Mouse (Mus musculus): ENCODE results near the gene Cyth2. TPM values are rescaled to one million over a fixed set of nuclear protein-coding genes. Genes with fewer than 3 reads are reported as not detected.

The Cyth2 gene
- total and polyA plus RNA-seq, 3 experiments: 25.6 to 59.4 (median 59.1) TPM

DNA sequence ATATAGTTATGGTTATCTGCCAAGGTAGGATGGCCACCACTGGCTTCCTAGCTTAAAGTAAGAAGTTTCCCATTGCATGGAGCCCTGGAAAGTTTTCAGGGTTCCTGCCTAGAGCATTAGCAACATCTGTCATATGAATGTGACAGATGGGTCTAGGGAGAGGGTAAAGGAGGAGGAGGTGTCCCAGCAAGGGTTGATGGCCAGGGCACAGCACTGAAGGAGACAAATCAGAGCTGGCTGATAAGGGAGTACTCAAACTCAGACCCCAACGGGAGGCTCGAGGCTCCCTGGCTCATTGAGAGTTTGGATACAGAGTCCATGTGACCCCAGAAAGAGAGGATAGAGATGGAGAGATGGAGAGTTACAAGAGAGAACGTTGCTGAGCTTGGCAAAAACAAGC is 36.3 kb upstream of the Cyth2 start:
- no peak overlapping the region for H3K4me3 ChIP-seq (replicated peaks in 1 of 3; ENCODE audit: low read depth in 2 of 3, low read length in 2 of 3, poor library complexity in 1 of 3)
- dilution Hi-C loops (cut with MboI; ENCODE audit: extremely low pct_ligation_motif_present, extremely low pct_unique_long_range_greater_than_20kb, low sequenced_read_pairs): no loop called here
- H3K4me2 ChIP-seq (ENCODE audit: insufficient read depth, low read depth, poor library complexity, severe bottlenecking): no peak overlapping the region
- TF ChIP-seq ELF1 (IDR thresholded peaks at IDR 0.05; ENCODE audit: low read depth, low read length) (no peak), CHD2 (IDR thresholded peaks at IDR 0.05; ENCODE audit: low read length) (no peak), IRF4 (IDR thresholded peaks at IDR 0.05; ENCODE audit: low read depth, low read length) (no peak), JUND (conservative IDR thresholded peaks at IDR 0.05; ENCODE audit: low read depth, low read length) (no peak), JUN (IDR thresholded peaks at IDR 0.05; ENCODE audit: insufficient read depth, low read depth, low read length) (no peak), USF1 (IDR thresholded peaks at IDR 0.05; ENCODE audit: low read depth, low read length) (no peak), USF2 (conservative IDR thresholded peaks at IDR 0.05; ENCODE audit: low read depth, low read length) (no peak), KAT2A (IDR thresholded peaks at IDR 0.05; ENCODE audit: insufficient replicate concordance, low read length) (no peak)
- no peaks in the 10 kb centered on the region for H3K9me3 ChIP-seq (replicated peaks; ENCODE audit: low read length)
- H3K36me3 ChIP-seq (replicated peaks in 1 of 2; ENCODE audit: control insufficient read depth in 1 of 2, insufficient read depth in 1 of 2, low read length in 1 of 2): no peaks in the 10 kb centered on the region
- no peak overlapping the region for H3K27ac ChIP-seq (ENCODE audit: insufficient read depth, low read depth)
- H3K27me3 ChIP-seq (replicated peaks): peaks cover 19% of the 10 kb centered on the region
- H3K4me1 ChIP-seq (ENCODE audit: control insufficient read depth in 1 of 2, insufficient read depth in 2 of 2): no peaks in the 10 kb centered on the region; a peak in 1 of 4 replicates
- in situ Hi-C loops (cut with MboI; ENCODE audit: low pct_ligation_motif_present, low pct_unique_long_range_greater_than_20kb, low sequenced_read_pairs): no loop called here
- no peak overlapping the region for H3K9ac ChIP-seq (ENCODE audit: insufficient read depth, low read depth)
- H3K79me2 ChIP-seq (replicated peaks; ENCODE audit: control insufficient read depth, extremely low read depth, insufficient read depth, poor library complexity, severe bottlenecking): no peaks in the 10 kb centered on the region
- DNase-seq (ENCODE audit: extremely low read depth): no peak

DNA sequence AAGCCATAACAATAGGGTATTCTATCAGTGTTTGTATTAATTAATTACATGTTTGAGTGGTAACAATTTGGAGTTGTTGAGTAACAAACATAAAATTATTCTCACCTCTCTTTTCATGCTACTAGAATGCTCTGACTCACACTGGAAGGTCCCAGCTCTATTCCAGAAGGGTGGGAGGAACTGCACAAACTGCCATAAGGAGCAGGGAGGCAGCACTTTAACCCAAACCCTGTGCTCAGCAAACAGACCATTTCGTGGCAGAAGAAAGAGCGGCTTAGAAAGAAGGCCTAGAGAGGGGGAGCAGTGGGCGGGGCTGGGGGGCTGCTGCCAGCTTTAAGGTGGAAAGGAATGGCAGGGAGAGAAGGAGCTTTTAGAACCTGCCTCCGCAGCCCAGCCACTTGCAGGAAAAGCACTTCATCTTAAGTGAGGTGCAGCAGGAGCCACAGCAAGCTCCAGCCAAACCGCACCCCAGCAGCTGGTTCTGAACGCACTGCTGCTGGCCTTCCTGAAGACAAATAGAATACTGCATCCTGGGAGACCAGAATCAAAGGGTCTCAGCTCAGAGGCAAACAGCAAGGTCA is 34.2 kb upstream of the Cyth2 start:
- Histone ChIP-seq H3K27ac (ENCODE audit: insufficient read depth, low read depth) (no peak overlapping the region), H3K9ac (ENCODE audit: insufficient read depth, low read depth) (no peak overlapping the region), H3K9me3 (replicated peaks; ENCODE audit: low read length) (no peaks in the 10 kb centered on the region), H3K4me2 (ENCODE audit: insufficient read depth, low read depth, poor library complexity, severe bottlenecking) (no peak overlapping the region), H3K79me2 (replicated peaks; ENCODE audit: control insufficient read depth, extremely low read depth, insufficient read depth, poor library complexity, severe bottlenecking) (no peaks in the 10 kb centered on the region), H3K4me1 (ENCODE audit: control insufficient read depth in 1 of 2, insufficient read depth in 2 of 2) (peaks cover 2 to 8% of the 10 kb centered on the region in 2 experiments), H3K27me3 (replicated peaks) (peaks cover 11% of the 10 kb centered on the region), H3K4me3 (replicated peaks in 1 of 3; ENCODE audit: low read depth in 2 of 3, low read length in 2 of 3, poor library complexity in 1 of 3) (no peak overlapping the region), H3K36me3 (replicated peaks in 1 of 2; ENCODE audit: control insufficient read depth in 1 of 2, insufficient read depth in 1 of 2, low read length in 1 of 2) (no peaks in the 10 kb centered on the region)
- dilution Hi-C loops (cut with MboI; ENCODE audit: extremely low pct_ligation_motif_present, extremely low pct_unique_long_range_greater_than_20kb, low sequenced_read_pairs): no loop called here
- TF ChIP-seq E2F4 (IDR thresholded peaks at IDR 0.05; ENCODE audit: insufficient replicate concordance, low read depth, low read length): no peak
- no peak for TF ChIP-seq MAX (IDR thresholded peaks at IDR 0.05; ENCODE audit: low read length)
- TF ChIP-seq TBP (conservative IDR thresholded peaks at IDR 0.05; ENCODE audit: low read depth, low read length): no peak
- no peak for TF ChIP-seq CHD1 (IDR thresholded peaks at IDR 0.05; ENCODE audit: low read depth, low read length)
- no peak for TF ChIP-seq MEF2A (IDR thresholded peaks at IDR 0.05; ENCODE audit: borderline replicate concordance, low read depth, low read length)
- no peak for TF ChIP-seq SMC3 (IDR thresholded peaks at IDR 0.05; ENCODE audit: low read depth, low read length)
- no peak for TF ChIP-seq NELFE (IDR thresholded peaks at IDR 0.05; ENCODE audit: low read depth, low read length)
- DNase-seq (ENCODE audit: extremely low read depth): no peak
- in situ Hi-C loops (cut with MboI; ENCODE audit: low pct_ligation_motif_present, low pct_unique_long_range_greater_than_20kb, low sequenced_read_pairs): no loop called here

Measured in CH12.LX (cell line).